Mouse (Mus musculus) adrenal gland (tissue): ENCODE data around the gene Gm10188.

Experiments
- intact Hi-C: fragments of 180-260 bp; cut with DNase I; formaldehyde crosslinking; loops from one replicate; pipeline ENCODE4 v1.15.1; 2025
- microRNA-seq, 2 experiments: library from miRNA; unstranded; fragments of <30 nt; microRNA quantifications; one replicate each; pipeline ENCODE4; 2019

Gm10188 gene

GRCm38 (mm10) chr1:132195681-132196080, 33.9 kb downstream of the Gm10188 start:
- intact Hi-C loops, result no loop called here

- intact Hi-C loops, result no loop called here
These were observed 34.5 kb downstream of the Gm10188 start for GRCm38 (mm10) chr1:132195100-132195499.

- intact Hi-C loops, result no loop called here
These were observed 34.9 kb downstream of the Gm10188 start for GRCm38 (mm10) chr1:132194624-132195023.

GRCm38 (mm10) chr1:132193806-132194205, 35.8 kb downstream of the Gm10188 start:
- intact Hi-C loops, result no loop called here

GRCm38 (mm10) chr1:132191786-132192680, 37.5 kb downstream of the Gm10188 start:
- intact Hi-C loops, result no loop called here

GRCm38 (mm10) chr1:132191093-132191785, 38.3 kb downstream of the Gm10188 start, which contains the start of the genes Lemd1 and AC124108.1:
Gene Lemd1 (plus strand): TSS chr1:132191431.
Gene AC124108.1 (plus strand): TSS chr1:132191457.
- intact Hi-C loops, result no loop called here

GRCm38 (mm10) chr1:132190621-132191092, 38.9 kb downstream of the Gm10188 start:
- intact Hi-C loops, result no loop called here

GRCm38 (mm10) chr1:132190040-132190513, 39.5 kb downstream of the Gm10188 start:
- intact Hi-C loops, result no loop called here

- intact Hi-C loops, result no loop called here
These were observed 40.3 kb downstream of the Gm10188 start for GRCm38 (mm10) chr1:132189231-132189630.

GRCm38 (mm10) chr1:132188442-132189066, 41.0 kb downstream of the Gm10188 start:
- intact Hi-C loops, result no loop called here

GRCm38 (mm10) chr1:132186303-132186702, 43.3 kb downstream of the Gm10188 start:
- intact Hi-C loops, result no loop called here

Small RNAs within 50 kb of the gene (microRNA-seq; reads per million reads assigned to microRNA genes)
- 15.4 to 19.5 reads per million in 2 experiments for gene Mir135b
